Mouse (Mus musculus) ES-E14 (cell line): ENCODE results near the gene Trpm3.

Experiments used
- ZC3H11A ChIP-seq: IDR thresholded peaks from 2 replicates; pipeline ENCODE4 v1.6.1; 2012; ENCODE audit warnings: low read depth, mild to moderate bottlenecking, inconsistent platforms, low read length, borderline replicate concordance
- ZNF384 ChIP-seq: IDR thresholded peaks from 2 replicates; pipeline ENCODE4 v1.6.1; 2012; ENCODE audit warnings: low read depth, low read length, inconsistent platforms

GRCm38 (mm10) chr19:22234187-22234586, 95.3 kb downstream of the Trpm3 start:
- TF ChIP-seq ZNF384 (no peak), ZC3H11A (no peak)
